Mouse (Mus musculus) forebrain, embryonic 12.5 days (tissue): ENCODE data around the gene Gm20388. TPM values are rescaled to one million over a fixed set of nuclear protein-coding genes. Genes with fewer than 3 reads are reported as not detected.
"Not testable (repeated sequence)": the region's sequence is repeated elsewhere in the genome, so short reads cannot be mapped to it uniquely, and the experiment has no call there.

Source experiments
- ATAC-seq: fragments of 200-750 bp; cut with Nextera tagmentation; 2 replicates; pipeline ENCODE4 v1.8.0; 2017; ENCODE audit warnings: moderate TSS enrichment; ENCODE audit not compliant: low FRiP score
- H3K27ac ChIP-seq: fragments of 300-500 bp; sonication (generic); 2 replicates; pipeline ENCODE4 v1.5.1; 2016; ENCODE audit warnings: mild to moderate bottlenecking
- H3K27me3 ChIP-seq: fragments of 300-500 bp; sonication (generic); 2 replicates; pipeline ENCODE4 v1.6.1; 2016; ENCODE audit warnings: mild to moderate bottlenecking
- H3K36me3 ChIP-seq: fragments of 300-500 bp; sonication (generic); replicated peaks from 2 replicates; pipeline ENCODE4 v1.6.1; 2016; ENCODE audit warnings: mild to moderate bottlenecking
- H3K4me1 ChIP-seq: fragments of 300-500 bp; sonication (generic); 2 replicates; pipeline ENCODE4 v1.6.1; 2016
- H3K4me2 ChIP-seq: fragments of 300-500 bp; sonication (generic); 2 replicates; pipeline ENCODE4 v1.6.1; 2016; ENCODE audit warnings: mild to moderate bottlenecking, moderate library complexity
- H3K4me3 ChIP-seq: fragments of 300-500 bp; sonication (generic); replicated peaks from 2 replicates; pipeline ENCODE4 v1.5.1; 2016; ENCODE audit warnings: mild to moderate bottlenecking
- H3K9ac ChIP-seq: fragments of 300-500 bp; sonication (generic); 2 replicates; pipeline ENCODE4 v1.6.1; 2016; ENCODE audit warnings: mild to moderate bottlenecking
- H3K9me3 ChIP-seq: fragments of 300-500 bp; sonication (generic); 2 replicates; pipeline ENCODE4 v1.6.1; 2016
- WGBS: fragments of 180-500 bp; shearing (Covaris S2); methylation state at CpG from one replicate; pipeline ENCODE4 v1.1.7; 2016; 5-methylcytosine and 5-hydroxymethylcytosine counted together
- polyA plus RNA-seq: library from polyadenylated mRNA; unstranded; fragments of >200 nt; fragmentation: Nextera tagmentation; extraction: Ambion mirVana; gene quantifications from 2 replicates; pipeline ENCODE4 v1.2.1, GENCODE M21; 2016

The Gm20388 gene
- polyA plus RNA-seq, 1 experiment from 2014 or later: not detected

- H3K9me3 ChIP-seq, H3K27ac ChIP-seq, H3K9ac ChIP-seq, H3K27me3 ChIP-seq, H3K4me3 ChIP-seq, H3K36me3 ChIP-seq, ATAC-seq, H3K4me2 ChIP-seq, H3K4me1 ChIP-seq: not testable (repeated sequence)
- WGBS: 89% methylated on average over 1 of the region's 1 CpGs
Measured at GRCm38 (mm10) chr8:121444521-121444920, 1533.9 kb downstream of the Gm20388 start.

GRCm38 (mm10) chr8:121445027-121445471 is 1534.4 kb downstream of the Gm20388 start:
- Histone ChIP-seq H3K27me3 (no peaks in the 10 kb centered on the region), H3K36me3 (no peaks in the 10 kb centered on the region), H3K9ac (no peak overlapping the region), H3K27ac (no peak overlapping the region), H3K9me3 (no peaks in the 10 kb centered on the region), H3K4me2 (no peak overlapping the region), H3K4me1 (no peaks in the 10 kb centered on the region), H3K4me3 (no peak overlapping the region)
- ATAC-seq: no peak
- WGBS: 92% methylated on average over 10 of the region's 10 CpGs

- ATAC-seq: no peak
- WGBS: 83% methylated on average over 12 of the region's 12 CpGs
Measured at GRCm38 (mm10) chr8:121446133-121446532, 1535.5 kb downstream of the Gm20388 start.

GRCm38 (mm10) chr8:121446862-121447261 is 1536.2 kb downstream of the Gm20388 start:
- H3K9ac ChIP-seq: no peak overlapping the region
- H3K36me3 ChIP-seq: no peaks in the 10 kb centered on the region
- H3K4me1 ChIP-seq: no peaks in the 10 kb centered on the region
- H3K4me2 ChIP-seq: no peak overlapping the region
- 91% methylated on average over 6 of the region's 6 CpGs for WGBS
- no peak overlapping the region for H3K4me3 ChIP-seq
- H3K9me3 ChIP-seq: no peaks in the 10 kb centered on the region
- no peak overlapping the region for H3K27ac ChIP-seq
- ATAC-seq: no peak
- H3K27me3 ChIP-seq: no peaks in the 10 kb centered on the region

More at GRCm38 (mm10) chr8:121446133-121446532, 1535.5 kb downstream of the Gm20388 start:
- Histone ChIP-seq H3K4me2 (no peak overlapping the region), H3K9me3 (no peaks in the 10 kb centered on the region), H3K27me3 (no peaks in the 10 kb centered on the region), H3K4me3 (no peak overlapping the region), H3K9ac (no peak overlapping the region), H3K27ac (no peak overlapping the region), H3K4me1 (no peaks in the 10 kb centered on the region), H3K36me3 (no peaks in the 10 kb centered on the region)

- WGBS: 74% methylated on average over 8 of the region's 8 CpGs
Measured at GRCm38 (mm10) chr8:121450211-121450610, 1539.6 kb downstream of the Gm20388 start.

GRCm38 (mm10) chr8:121451404-121452076 is 1540.9 kb downstream of the Gm20388 start:
- no peaks in the 10 kb centered on the region for H3K4me1 ChIP-seq
- H3K27ac ChIP-seq: no peak overlapping the region
- no peaks in the 10 kb centered on the region for H3K9me3 ChIP-seq
- H3K4me3 ChIP-seq: no peak overlapping the region
- H3K9ac ChIP-seq: no peak overlapping the region
- no peaks in the 10 kb centered on the region for H3K36me3 ChIP-seq
- no peak for ATAC-seq
- WGBS: 84% methylated on average over 16 of the region's 16 CpGs
- H3K4me2 ChIP-seq: no peak overlapping the region
- no peaks in the 10 kb centered on the region for H3K27me3 ChIP-seq

More at GRCm38 (mm10) chr8:121450211-121450610, 1539.6 kb downstream of the Gm20388 start:
- H3K27me3 ChIP-seq: no peaks in the 10 kb centered on the region
- H3K4me2 ChIP-seq: no peak overlapping the region
- no peak overlapping the region for H3K4me3 ChIP-seq
- H3K36me3 ChIP-seq: no peaks in the 10 kb centered on the region
- H3K27ac ChIP-seq: no peak overlapping the region
- no peaks in the 10 kb centered on the region for H3K4me1 ChIP-seq
- no peak overlapping the region for H3K9ac ChIP-seq
- no peaks in the 10 kb centered on the region for H3K9me3 ChIP-seq
- no peak for ATAC-seq

GRCm38 (mm10) chr8:121454737-121455136 is 1544.1 kb downstream of the Gm20388 start:
- no peak overlapping the region for H3K9ac ChIP-seq
- H3K4me2 ChIP-seq: no peak overlapping the region
- H3K27me3 ChIP-seq: no peaks in the 10 kb centered on the region
- WGBS: 91% methylated on average over 17 of the region's 17 CpGs
- no peak overlapping the region for H3K27ac ChIP-seq
- no peak for ATAC-seq
- no peaks in the 10 kb centered on the region for H3K36me3 ChIP-seq
- H3K4me3 ChIP-seq: no peak overlapping the region
- H3K4me1 ChIP-seq: no peaks in the 10 kb centered on the region
- H3K9me3 ChIP-seq: no peaks in the 10 kb centered on the region

GRCm38 (mm10) chr8:121461192-121461591 is 1550.6 kb downstream of the Gm20388 start:
- no peak for ATAC-seq
- Histone ChIP-seq H3K4me3 (no peak overlapping the region), H3K9ac (no peak overlapping the region), H3K36me3 (no peaks in the 10 kb centered on the region), H3K4me2 (no peak overlapping the region), H3K27me3 (no peaks in the 10 kb centered on the region), H3K4me1 (no peaks in the 10 kb centered on the region), H3K27ac (no peak overlapping the region), H3K9me3 (no peaks in the 10 kb centered on the region)
- 60% methylated on average over 3 of the region's 3 CpGs for WGBS

- Histone ChIP-seq H3K27me3 (no peaks in the 10 kb centered on the region), H3K9ac (no peak overlapping the region), H3K36me3 (no peaks in the 10 kb centered on the region), H3K4me1 (no peaks in the 10 kb centered on the region), H3K4me2 (no peak overlapping the region), H3K4me3 (no peak overlapping the region), H3K27ac (no peak overlapping the region), H3K9me3 (no peaks in the 10 kb centered on the region)
- WGBS: 87% methylated on average over 3 of the region's 3 CpGs
- ATAC-seq: no peak
Measured at GRCm38 (mm10) chr8:121462092-121462491, 1551.5 kb downstream of the Gm20388 start.

- Histone ChIP-seq H3K9me3 (no peaks in the 10 kb centered on the region), H3K4me3 (no peak overlapping the region), H3K36me3 (no peaks in the 10 kb centered on the region), H3K4me2 (no peak overlapping the region), H3K27ac (0 out of 2 replicates have a peak overlapping the region, but pooled peaks have one; percentile 13), H3K4me1 (no peaks in the 10 kb centered on the region), H3K27me3 (no peaks in the 10 kb centered on the region), H3K9ac (no peak overlapping the region)
- 74% methylated on average over 49 of the region's 49 CpGs for WGBS
- ATAC-seq: no peak
Measured at GRCm38 (mm10) chr8:121468083-121469071, 1557.7 kb downstream of the Gm20388 start.

GRCm38 (mm10) chr8:121474161-121474897 is 1563.7 kb downstream of the Gm20388 start:
- no peak overlapping the region for H3K9ac ChIP-seq
- H3K4me1 ChIP-seq: peaks cover 7% of the 10 kb centered on the region; the same call in 1 of the 2 replicates
- peak overlapping the region; percentile 34 for H3K4me2 ChIP-seq
- H3K4me3 ChIP-seq: no peak overlapping the region
- ATAC-seq: no peak
- no peaks in the 10 kb centered on the region for H3K36me3 ChIP-seq
- H3K9me3 ChIP-seq: no peaks in the 10 kb centered on the region
- WGBS: 16% methylated on average over 25 of the region's 25 CpGs
- peaks cover 27% of the 10 kb centered on the region for H3K27me3 ChIP-seq
- no peak overlapping the region for H3K27ac ChIP-seq

- Histone ChIP-seq H3K4me3 (no peak overlapping the region), H3K9me3 (no peaks in the 10 kb centered on the region), H3K4me2 (peak overlapping the region; percentile 34), H3K27ac (no peak overlapping the region), H3K9ac (no peak overlapping the region), H3K27me3 (peaks cover 33% of the 10 kb centered on the region), H3K4me1 (peaks cover 10% of the 10 kb centered on the region), H3K36me3 (no peaks in the 10 kb centered on the region)
- WGBS: under 1% methylated on average over 18 of the region's 18 CpGs
- ATAC-seq: no peak
Measured at GRCm38 (mm10) chr8:121474898-121475284, 1564.2 kb downstream of the Gm20388 start.
